Mouse (Mus musculus): ENCODE measurements around the gene Smyd3. TPM values are rescaled to one million over a fixed set of nuclear protein-coding genes. Genes with fewer than 3 reads are reported as not detected.

Gene Smyd3
- total and polyA plus RNA-seq, 3 experiments = 3.5 to 19.4 (median 17.1) TPM

DNA sequence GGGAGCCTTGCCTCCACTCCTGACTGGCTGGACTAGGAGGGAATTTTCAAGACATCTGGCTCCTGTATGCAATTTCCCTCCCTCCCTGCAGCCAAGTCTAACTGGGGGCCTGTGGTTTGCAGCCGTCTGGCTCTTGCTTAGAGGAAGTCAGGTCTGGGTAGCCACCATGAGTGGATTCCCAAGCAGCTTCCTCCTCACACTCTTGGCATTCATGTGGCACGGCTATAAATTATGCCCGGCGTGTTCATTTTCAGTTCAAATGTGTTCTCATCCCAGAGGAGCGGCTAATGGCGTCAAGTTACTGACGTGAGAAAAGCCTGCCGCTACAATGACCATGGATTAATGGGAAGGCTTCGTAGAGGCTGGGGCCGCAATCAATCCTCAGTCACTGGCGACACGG is 564.9 kb downstream of the Smyd3 start:
- Histone ChIP-seq H3K27me3 (ENCODE audit: insufficient read depth, low read length) (no peaks in the 10 kb centered on the region; the same call in 1 of the 2 replicates), H3K36me3 (replicated peaks) (no peaks in the 10 kb centered on the region), H3K4me3 (ENCODE audit: low read depth, low read length) (no peak overlapping the region), H3K4me1 (ENCODE audit: insufficient read depth, low read depth, low read length) (no peaks in the 10 kb centered on the region), H3K9me3 (replicated peaks) (0 out of 2 replicates have a peak, but pooled peaks cover 2% of the 10 kb centered on the region)
- ATAC-seq (ENCODE audit: extremely low read depth, insufficient number of reproducible peaks, low FRiP score, poor library complexity, severe bottlenecking) (no peak), DNase-seq (ENCODE audit: low spot score) (no peak)
- TF ChIP-seq GATA1 (IDR thresholded peaks at IDR 0.05; ENCODE audit: borderline replicate concordance, low read length) (no peak), CTCF (IDR thresholded peaks at IDR 0.05; ENCODE audit: low read depth, low read length) (no peak), POLR2AphosphoS5 (IDR thresholded peaks at IDR 0.05; ENCODE audit: insufficient replicate concordance, low read depth, low read length) (no peak), TAL1 (conservative IDR thresholded peaks at IDR 0.05; ENCODE audit: low read depth, low read length) (no peak), GATA2 (IDR thresholded peaks at IDR 0.05; ENCODE audit: borderline replicate concordance, low read depth, low read length) (no peak)

DNA sequence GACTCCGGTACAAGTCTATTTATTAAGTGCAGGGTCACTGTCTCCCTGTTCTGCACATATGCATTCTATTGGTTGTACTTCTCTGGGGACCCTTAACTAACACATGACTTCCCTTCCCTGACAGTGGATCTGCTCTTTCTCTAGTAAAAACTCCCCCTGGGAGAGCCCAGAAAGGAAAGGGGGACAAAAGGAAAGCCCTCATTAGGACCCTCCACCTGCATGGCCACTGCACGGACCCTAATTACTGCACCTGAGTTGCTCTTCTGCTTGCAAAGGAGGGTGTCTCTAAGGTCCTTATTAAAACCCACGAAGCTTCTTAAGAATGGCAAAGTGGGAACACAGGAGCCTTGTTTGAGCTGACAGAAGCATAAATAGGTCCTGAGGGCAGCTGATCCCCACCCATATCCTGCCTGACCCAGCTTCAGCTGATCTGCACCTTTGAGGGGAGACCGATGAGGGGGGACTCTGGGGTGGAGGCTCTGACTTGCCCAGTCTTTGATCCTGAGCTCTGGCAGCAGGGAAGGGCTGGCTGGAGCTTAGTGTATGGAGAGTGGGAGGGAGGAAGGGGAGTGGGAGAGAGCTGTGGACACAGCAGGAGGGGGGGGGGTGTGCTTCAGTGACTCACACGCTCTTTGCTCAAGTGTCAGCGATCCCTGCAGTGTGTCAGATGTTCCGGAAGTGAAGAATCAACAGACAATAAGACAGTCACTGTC is 575.4 kb downstream of the Smyd3 start:
- no peaks in the 10 kb centered on the region for H3K4me1 ChIP-seq (ENCODE audit: insufficient read depth, low read depth, low read length)
- no peaks in the 10 kb centered on the region for H3K36me3 ChIP-seq (replicated peaks)
- H3K4me3 ChIP-seq (ENCODE audit: low read depth, low read length) = no peak overlapping the region
- H3K9me3 ChIP-seq (replicated peaks) = no peaks in the 10 kb centered on the region
- H3K27me3 ChIP-seq (ENCODE audit: insufficient read depth, low read length) = peaks cover 22% of the 10 kb centered on the region
- DNase-seq (ENCODE audit: low spot score) (no peak), ATAC-seq (ENCODE audit: extremely low read depth, insufficient number of reproducible peaks, low FRiP score, poor library complexity, severe bottlenecking) (no peak)
- no peak for TF ChIP-seq GATA2 (IDR thresholded peaks at IDR 0.05; ENCODE audit: borderline replicate concordance, low read depth, low read length)
- TF ChIP-seq TAL1 (conservative IDR thresholded peaks at IDR 0.05; ENCODE audit: low read depth, low read length) = no peak
- no peak for TF ChIP-seq GATA1 (IDR thresholded peaks at IDR 0.05; ENCODE audit: borderline replicate concordance, low read length)
- no peak for TF ChIP-seq POLR2AphosphoS5 (IDR thresholded peaks at IDR 0.05; ENCODE audit: insufficient replicate concordance, low read depth, low read length)
- TF ChIP-seq CTCF (IDR thresholded peaks at IDR 0.05; ENCODE audit: low read depth, low read length) = no peak

DNA sequence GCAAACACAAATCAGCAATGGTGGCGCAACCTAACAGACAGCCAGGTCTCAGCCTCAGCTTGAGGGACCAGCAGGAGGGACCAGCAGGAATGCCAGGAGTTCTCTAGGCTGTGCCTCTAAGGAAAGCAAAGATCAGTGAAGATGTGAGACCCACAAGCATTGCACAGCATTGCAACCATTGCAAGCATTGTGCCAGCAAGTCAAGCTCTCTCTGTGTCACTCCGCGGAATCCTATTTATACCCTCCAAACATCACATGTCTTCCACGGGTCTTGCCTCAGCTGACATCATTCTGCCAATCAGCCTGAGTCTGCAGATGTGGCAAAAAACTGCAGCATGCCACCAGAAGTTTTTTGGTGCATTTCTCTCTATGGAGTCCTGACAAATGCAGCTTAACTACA is 577.5 kb downstream of the Smyd3 start:
- TF ChIP-seq GATA1 (IDR thresholded peaks at IDR 0.05; ENCODE audit: borderline replicate concordance, low read length) (no peak), CTCF (IDR thresholded peaks at IDR 0.05; ENCODE audit: low read depth, low read length) (no peak), POLR2AphosphoS5 (IDR thresholded peaks at IDR 0.05; ENCODE audit: insufficient replicate concordance, low read depth, low read length) (no peak), GATA2 (IDR thresholded peaks at IDR 0.05; ENCODE audit: borderline replicate concordance, low read depth, low read length) (no peak), TAL1 (conservative IDR thresholded peaks at IDR 0.05; ENCODE audit: low read depth, low read length) (no peak)
- H3K9me3 ChIP-seq (replicated peaks) = no peaks in the 10 kb centered on the region
- H3K27me3 ChIP-seq (ENCODE audit: insufficient read depth, low read length) = peaks cover 25% of the 10 kb centered on the region
- H3K36me3 ChIP-seq (replicated peaks) = no peaks in the 10 kb centered on the region
- no peak for DNase-seq (ENCODE audit: low spot score)
- no peak overlapping the region for H3K4me3 ChIP-seq (ENCODE audit: low read depth, low read length)
- ATAC-seq (ENCODE audit: extremely low read depth, insufficient number of reproducible peaks, low FRiP score, poor library complexity, severe bottlenecking) = no peak
- no peaks in the 10 kb centered on the region for H3K4me1 ChIP-seq (ENCODE audit: insufficient read depth, low read depth, low read length)

DNA sequence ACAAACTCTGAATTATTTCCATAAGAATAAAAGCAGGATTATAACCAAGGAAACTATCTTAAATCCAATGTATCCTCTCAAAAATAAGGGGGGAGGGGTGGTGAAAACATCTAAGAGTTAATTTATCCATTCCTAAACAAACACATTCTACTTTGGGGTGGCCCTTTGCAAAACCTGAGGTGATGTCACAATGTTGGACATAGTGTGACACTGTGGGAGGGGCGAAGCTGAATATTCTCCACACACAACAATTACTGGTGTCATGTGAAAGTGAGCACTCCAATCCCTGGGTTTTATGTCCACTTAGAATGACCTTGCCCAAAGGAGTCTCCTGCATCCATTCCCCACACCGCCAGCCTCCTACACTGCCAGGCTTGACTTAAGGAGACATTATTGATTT is 580.9 kb downstream of the Smyd3 start:
- no peak for ATAC-seq (ENCODE audit: extremely low read depth, insufficient number of reproducible peaks, low FRiP score, poor library complexity, severe bottlenecking)
- H3K4me1 ChIP-seq (ENCODE audit: insufficient read depth, low read depth, low read length) = no peaks in the 10 kb centered on the region

DNA sequence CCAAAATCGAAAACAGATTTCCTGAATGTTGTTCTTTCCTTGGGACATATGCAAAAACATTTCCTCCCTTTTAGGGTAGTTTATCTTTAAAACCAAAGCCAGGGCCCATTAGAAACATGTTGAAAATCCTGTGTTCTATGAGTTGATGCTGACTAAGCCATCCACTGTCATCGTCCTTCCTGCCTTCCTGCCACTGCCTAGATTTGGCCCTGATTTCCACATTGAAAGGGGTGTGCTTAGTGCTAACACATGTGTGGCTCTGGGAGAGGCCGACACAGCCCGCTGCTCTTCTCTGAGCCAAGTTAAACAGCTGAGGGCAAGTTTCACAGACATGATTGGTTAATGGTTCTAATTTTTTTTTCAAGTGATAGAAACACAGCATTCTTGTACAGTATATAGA is 581.4 kb downstream of the Smyd3 start:
- Histone ChIP-seq H3K36me3 (replicated peaks) (no peaks in the 10 kb centered on the region), H3K27me3 (ENCODE audit: insufficient read depth, low read length) (peaks cover 24% of the 10 kb centered on the region), H3K9me3 (replicated peaks) (no peaks in the 10 kb centered on the region), H3K4me3 (ENCODE audit: low read depth, low read length) (no peak overlapping the region), H3K4me1 (ENCODE audit: insufficient read depth, low read depth, low read length) (no peaks in the 10 kb centered on the region)
- TF ChIP-seq CTCF (IDR thresholded peaks at IDR 0.05; ENCODE audit: low read depth, low read length) (no peak), GATA1 (IDR thresholded peaks at IDR 0.05; ENCODE audit: borderline replicate concordance, low read length) (no peak), GATA2 (IDR thresholded peaks at IDR 0.05; ENCODE audit: borderline replicate concordance, low read depth, low read length) (no peak), TAL1 (conservative IDR thresholded peaks at IDR 0.05; ENCODE audit: low read depth, low read length) (no peak), POLR2AphosphoS5 (IDR thresholded peaks at IDR 0.05; ENCODE audit: insufficient replicate concordance, low read depth, low read length) (no peak)
- DNase-seq (ENCODE audit: low spot score) = no peak
- no peak for ATAC-seq (ENCODE audit: extremely low read depth, insufficient number of reproducible peaks, low FRiP score, poor library complexity, severe bottlenecking)

More for the DNA sequence above, 580.9 kb downstream of the Smyd3 start:
- Histone ChIP-seq H3K36me3 (replicated peaks) (no peaks in the 10 kb centered on the region), H3K9me3 (replicated peaks) (no peaks in the 10 kb centered on the region), H3K4me3 (ENCODE audit: low read depth, low read length) (no peak overlapping the region), H3K27me3 (ENCODE audit: insufficient read depth, low read length) (peaks cover 21% of the 10 kb centered on the region)
- DNase-seq (ENCODE audit: low spot score) = no peak
- no peak for TF ChIP-seq CTCF (IDR thresholded peaks at IDR 0.05; ENCODE audit: low read depth, low read length)
- no peak for TF ChIP-seq GATA1 (IDR thresholded peaks at IDR 0.05; ENCODE audit: borderline replicate concordance, low read length)
- no peak for TF ChIP-seq GATA2 (IDR thresholded peaks at IDR 0.05; ENCODE audit: borderline replicate concordance, low read depth, low read length)
- no peak for TF ChIP-seq POLR2AphosphoS5 (IDR thresholded peaks at IDR 0.05; ENCODE audit: insufficient replicate concordance, low read depth, low read length)
- no peak for TF ChIP-seq TAL1 (conservative IDR thresholded peaks at IDR 0.05; ENCODE audit: low read depth, low read length)

DNA sequence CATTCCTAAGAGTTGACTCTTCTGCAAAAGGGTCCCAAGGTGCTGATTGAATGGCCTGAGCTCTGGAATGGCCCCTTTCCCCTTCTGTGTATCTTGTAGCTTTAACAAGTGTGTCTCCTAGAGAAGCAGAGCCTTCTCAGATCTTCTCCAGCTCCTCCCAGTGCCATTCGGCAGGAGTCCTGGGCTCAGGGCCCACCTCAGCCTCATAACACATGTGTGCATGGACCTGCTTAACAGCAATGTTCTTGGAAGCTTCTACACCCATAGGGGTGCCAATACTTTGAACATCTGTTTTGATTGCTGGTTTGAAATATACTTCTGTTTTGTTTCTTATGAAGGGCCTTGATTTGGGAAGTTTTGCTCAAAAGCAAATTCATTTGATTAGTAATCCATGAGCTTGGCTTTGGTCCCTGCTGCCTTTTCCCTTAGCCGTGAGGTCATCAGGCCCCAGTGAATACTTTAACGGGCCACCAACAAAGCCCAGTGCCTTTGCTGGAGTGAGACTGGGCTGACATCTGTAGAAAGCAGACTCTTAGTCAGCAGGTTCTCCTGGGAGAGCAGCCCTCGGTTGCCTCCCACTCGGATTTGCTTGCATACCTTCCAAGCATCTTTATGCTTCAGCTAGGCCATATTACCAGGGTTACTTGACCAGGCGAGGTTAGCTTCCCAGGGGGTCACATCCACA is 583.7 kb downstream of the Smyd3 start:
- TF ChIP-seq GATA2 (IDR thresholded peaks at IDR 0.05; ENCODE audit: borderline replicate concordance, low read depth, low read length) (no peak), GATA1 (IDR thresholded peaks at IDR 0.05; ENCODE audit: borderline replicate concordance, low read length) (no peak), CTCF (IDR thresholded peaks at IDR 0.05; ENCODE audit: low read depth, low read length) (no peak), POLR2AphosphoS5 (IDR thresholded peaks at IDR 0.05; ENCODE audit: insufficient replicate concordance, low read depth, low read length) (no peak), TAL1 (conservative IDR thresholded peaks at IDR 0.05; ENCODE audit: low read depth, low read length) (no peak)
- Histone ChIP-seq H3K4me1 (ENCODE audit: insufficient read depth, low read depth, low read length) (no peaks in the 10 kb centered on the region), H3K9me3 (replicated peaks) (no peaks in the 10 kb centered on the region), H3K36me3 (replicated peaks) (no peaks in the 10 kb centered on the region), H3K27me3 (ENCODE audit: insufficient read depth, low read length) (peaks cover 15% of the 10 kb centered on the region), H3K4me3 (ENCODE audit: low read depth, low read length) (no peak overlapping the region)
- ATAC-seq (ENCODE audit: extremely low read depth, insufficient number of reproducible peaks, low FRiP score, poor library complexity, severe bottlenecking) (no peak), DNase-seq (ENCODE audit: low spot score) (no peak)

All from G1E (cell line).